Mouse (Mus musculus): ENCODE results near the gene Rbpj. TPM values are rescaled to one million over a fixed set of nuclear protein-coding genes. Genes with fewer than 3 reads are reported as not detected.
"Not testable (repeated sequence)": the region's sequence is repeated elsewhere in the genome, so short reads cannot be mapped to it uniquely, and the experiment has no call there.

Gene Rbpj
- total and polyA plus RNA-seq, 3 experiments = 40.5 to 62.8 (median 61.3) TPM

DNA sequence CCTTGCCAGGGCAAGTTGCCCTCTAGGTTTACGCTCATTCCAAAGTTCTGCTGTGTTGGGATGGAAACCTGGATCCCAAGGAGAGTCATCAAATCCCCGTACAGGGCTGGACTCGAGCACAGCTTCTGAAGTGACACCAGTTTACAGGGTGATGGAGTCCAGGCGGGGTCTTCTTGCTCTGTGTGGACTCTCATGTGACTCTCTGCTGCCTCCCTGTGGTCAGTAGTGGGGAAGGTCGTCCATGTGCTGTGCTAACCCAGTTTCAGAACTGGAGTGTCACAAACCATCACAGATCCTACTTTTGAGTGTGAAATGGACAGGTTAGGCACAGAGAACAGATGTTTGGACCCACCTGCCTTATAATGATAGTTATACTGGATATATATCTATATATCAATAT, 206.4 kb downstream of the Rbpj start:
- Histone ChIP-seq H3K4me2 (ENCODE audit: insufficient read depth, low read depth, poor library complexity, severe bottlenecking) (0 out of 2 replicates have a peak overlapping the region, but pooled peaks have one; percentile 30), H3K27ac (ENCODE audit: insufficient read depth, low read depth) (no peak overlapping the region), H3K9me3 (replicated peaks; ENCODE audit: low read length) (peaks cover 13% of the 10 kb centered on the region), H3K36me3 (replicated peaks in 1 of 2; ENCODE audit: control insufficient read depth in 1 of 2, insufficient read depth in 1 of 2, low read length in 1 of 2) (no peaks in the 10 kb centered on the region), H3K79me2 (replicated peaks; ENCODE audit: control insufficient read depth, extremely low read depth, insufficient read depth, poor library complexity, severe bottlenecking) (no peaks in the 10 kb centered on the region), H3K27me3 (replicated peaks) (no peaks in the 10 kb centered on the region), H3K4me1 (ENCODE audit: control insufficient read depth in 1 of 2, insufficient read depth in 2 of 2) (peaks cover 0 to 4% of the 10 kb centered on the region in 2 experiments; a peak in 1 of 4 replicates), H3K9ac (ENCODE audit: insufficient read depth, low read depth) (no peak overlapping the region), H3K4me3 (replicated peaks in 1 of 3; ENCODE audit: low read depth in 2 of 3, low read length in 2 of 3, poor library complexity in 1 of 3) (no peak overlapping the region)
- peak; percentile 83 for DNase-seq (ENCODE audit: extremely low read depth)
- dilution Hi-C loops (cut with MboI; ENCODE audit: extremely low pct_ligation_motif_present, extremely low pct_unique_long_range_greater_than_20kb, low sequenced_read_pairs) = no loop called here
- TF ChIP-seq TCF12 (IDR thresholded peaks at IDR 0.05; ENCODE audit: low read depth, low read length) = no peak
- no peak for TF ChIP-seq NRF1 (IDR thresholded peaks at IDR 0.05; ENCODE audit: low read depth, low read length)
- TF ChIP-seq ELF1 (IDR thresholded peaks at IDR 0.05; ENCODE audit: low read depth, low read length) = no peak
- TF ChIP-seq JUN (IDR thresholded peaks at IDR 0.05; ENCODE audit: insufficient read depth, low read depth, low read length) = no peak
- no peak for TF ChIP-seq PAX5 (IDR thresholded peaks at IDR 0.05; ENCODE audit: low read length)
- no peak for TF ChIP-seq ZMIZ1 (IDR thresholded peaks at IDR 0.05; ENCODE audit: low read depth, low read length)
- no peak for TF ChIP-seq GABPA (IDR thresholded peaks at IDR 0.05; ENCODE audit: insufficient replicate concordance, low read depth, low read length)
- no peak for TF ChIP-seq CHD2 (IDR thresholded peaks at IDR 0.05; ENCODE audit: low read length)
- peak; percentile 96 for TF ChIP-seq SMC3 (IDR thresholded peaks at IDR 0.05; ENCODE audit: low read depth, low read length)
- TF ChIP-seq HCFC1 (IDR thresholded peaks at IDR 0.05; ENCODE audit: low read depth, low read length) = no peak
- no peak for TF ChIP-seq RCOR1 (conservative IDR thresholded peaks at IDR 0.05; ENCODE audit: low read depth, low read length)
- no peak for TF ChIP-seq EP300 (IDR thresholded peaks at IDR 0.05; ENCODE audit: low read length)
- TF ChIP-seq SIN3A (IDR thresholded peaks at IDR 0.05; ENCODE audit: low read length) = no peak
- peak; percentile 76 to 87 for TF ChIP-seq CTCF (conservative IDR thresholded peaks at IDR 0.05 in 1 of 2, IDR thresholded peaks at IDR 0.05 in 1 of 2; ENCODE audit: low read depth in 2 of 2, low read length in 2 of 2)
- peak; percentile 86 for TF ChIP-seq ZC3H11A (IDR thresholded peaks at IDR 0.05; ENCODE audit: low read depth, low read length)
- no peak for TF ChIP-seq MXI1 (IDR thresholded peaks at IDR 0.05; ENCODE audit: low read depth, low read length)
- peak; percentile 39; the same call in 1 of the 2 replicates for TF ChIP-seq MAZ (IDR thresholded peaks at IDR 0.05; ENCODE audit: low read depth, low read length)
- no peak for TF ChIP-seq ZKSCAN1 (IDR thresholded peaks at IDR 0.05; ENCODE audit: borderline replicate concordance, low read depth, low read length)
- TF ChIP-seq RAD21 (IDR thresholded peaks at IDR 0.05; ENCODE audit: low read depth, low read length) = peak; percentile 90
- TF ChIP-seq POLR2AphosphoS2 (IDR thresholded peaks at IDR 0.05; ENCODE audit: low read depth, low read length) = no peak
- no peak for TF ChIP-seq MAFK (IDR thresholded peaks at IDR 0.05; ENCODE audit: insufficient replicate concordance, low read length)
- TF ChIP-seq MAX (IDR thresholded peaks at IDR 0.05; ENCODE audit: low read length) = 0 out of 2 replicates have a peak, but pooled peaks have one; percentile 59
- no peak for TF ChIP-seq USF1 (IDR thresholded peaks at IDR 0.05; ENCODE audit: low read depth, low read length)
- TF ChIP-seq KAT2A (IDR thresholded peaks at IDR 0.05; ENCODE audit: insufficient replicate concordance, low read length) = no peak
- no peak for TF ChIP-seq ZNF384 (IDR thresholded peaks at IDR 0.05; ENCODE audit: low read depth, low read length)
- peak; percentile 90 for TF ChIP-seq MYC (IDR thresholded peaks at IDR 0.05; ENCODE audit: low read depth, low read length)
- in situ Hi-C loops (cut with MboI; ENCODE audit: low pct_ligation_motif_present, low pct_unique_long_range_greater_than_20kb, low sequenced_read_pairs) = loop anchor here (10.0 kb wide), 1 partner anchor 328 kb away; no protein-coding TSS in a partner anchor

DNA sequence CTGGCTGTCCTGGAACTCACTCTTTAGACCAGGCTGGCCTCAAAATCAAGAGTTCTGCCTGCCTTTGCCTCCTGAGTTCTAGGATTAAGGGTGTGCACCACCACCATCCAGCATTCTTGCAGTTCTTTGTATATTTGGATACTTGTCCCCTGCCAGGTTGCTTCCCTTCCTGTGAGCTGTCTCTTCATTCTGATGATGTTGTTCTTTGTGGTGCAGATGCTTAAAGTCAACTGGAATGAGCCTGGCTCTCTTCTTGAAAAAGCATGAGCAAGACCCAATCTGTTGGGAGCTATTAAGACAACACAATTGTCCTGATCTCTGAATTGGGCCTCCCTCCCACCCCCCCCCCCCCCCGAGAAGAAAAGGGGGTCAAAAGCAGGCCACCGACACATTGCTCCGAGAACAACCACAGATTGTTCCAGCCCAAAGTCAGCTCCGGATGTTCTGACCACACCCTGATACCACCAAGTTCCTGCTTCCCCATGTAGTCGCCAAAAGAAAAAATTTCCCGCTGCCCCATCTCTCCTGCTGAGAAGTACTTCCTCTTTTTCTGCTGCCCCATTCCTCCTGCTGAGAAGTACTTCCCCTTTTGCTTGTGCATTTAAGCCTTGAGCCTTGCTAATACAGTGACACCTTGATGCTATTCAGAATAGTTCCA, 207.7 kb downstream of the Rbpj start:
- H3K27me3 ChIP-seq (replicated peaks); H3K9ac ChIP-seq (ENCODE audit: insufficient read depth, low read depth); dilution Hi-C loops (cut with MboI; ENCODE audit: extremely low pct_ligation_motif_present, extremely low pct_unique_long_range_greater_than_20kb, low sequenced_read_pairs); H3K4me2 ChIP-seq (ENCODE audit: insufficient read depth, low read depth, poor library complexity, severe bottlenecking); DNase-seq (ENCODE audit: extremely low read depth); H3K4me3 ChIP-seq (replicated peaks in 1 of 3; ENCODE audit: low read depth in 2 of 3, low read length in 2 of 3, poor library complexity in 1 of 3); H3K79me2 ChIP-seq (replicated peaks; ENCODE audit: control insufficient read depth, extremely low read depth, insufficient read depth, poor library complexity, severe bottlenecking); H3K36me3 ChIP-seq (replicated peaks in 1 of 2; ENCODE audit: control insufficient read depth in 1 of 2, insufficient read depth in 1 of 2, low read length in 1 of 2); H3K4me1 ChIP-seq (ENCODE audit: control insufficient read depth in 1 of 2, insufficient read depth in 2 of 2); H3K27ac ChIP-seq (ENCODE audit: insufficient read depth, low read depth): not testable (repeated sequence)
- in situ Hi-C loops (cut with MboI; ENCODE audit: low pct_ligation_motif_present, low pct_unique_long_range_greater_than_20kb, low sequenced_read_pairs) = loop anchor here (10.0 kb wide), 1 partner anchor 329 kb away; no protein-coding TSS in a partner anchor
- H3K9me3 ChIP-seq (replicated peaks; ENCODE audit: low read length) = peaks cover 13% of the 10 kb centered on the region
